Mouse (Mus musculus) testis, adult 10 weeks (tissue): ENCODE results near the gene Dedd. TPM values are rescaled to one million over a fixed set of nuclear protein-coding genes. Genes with fewer than 3 reads are reported as not detected.

ENCODE experiments used
- polyA plus RNA-seq: library from polyadenylated mRNA; stranded (reverse); fragments of 350-450 nt; fragmentation: Illumina TruSeq; extraction: RNeasy Lipid Tissue Mini Kit (QIAGEN cat#74804); gene quantifications from one replicate; pipeline ENCODE4 v1.2.3, GENCODE M21; 2014; ENCODE audit warnings: low read depth, low replicate concordance

Gene Dedd
- polyA plus RNA-seq = 31.5 TPM

GRCm38 (mm10) chr1:171328839-171329432 lies at the start of gene Dedd:
TSS of gene Dedd (plus strand) at chr1:171329145.

GRCm38 (mm10) chr1:171280916-171281527 lies 47.9 kb upstream of the Dedd start, which contains the start of gene Ppox:
TSS of gene Ppox (minus strand) at chr1:171281186.

DNA sequence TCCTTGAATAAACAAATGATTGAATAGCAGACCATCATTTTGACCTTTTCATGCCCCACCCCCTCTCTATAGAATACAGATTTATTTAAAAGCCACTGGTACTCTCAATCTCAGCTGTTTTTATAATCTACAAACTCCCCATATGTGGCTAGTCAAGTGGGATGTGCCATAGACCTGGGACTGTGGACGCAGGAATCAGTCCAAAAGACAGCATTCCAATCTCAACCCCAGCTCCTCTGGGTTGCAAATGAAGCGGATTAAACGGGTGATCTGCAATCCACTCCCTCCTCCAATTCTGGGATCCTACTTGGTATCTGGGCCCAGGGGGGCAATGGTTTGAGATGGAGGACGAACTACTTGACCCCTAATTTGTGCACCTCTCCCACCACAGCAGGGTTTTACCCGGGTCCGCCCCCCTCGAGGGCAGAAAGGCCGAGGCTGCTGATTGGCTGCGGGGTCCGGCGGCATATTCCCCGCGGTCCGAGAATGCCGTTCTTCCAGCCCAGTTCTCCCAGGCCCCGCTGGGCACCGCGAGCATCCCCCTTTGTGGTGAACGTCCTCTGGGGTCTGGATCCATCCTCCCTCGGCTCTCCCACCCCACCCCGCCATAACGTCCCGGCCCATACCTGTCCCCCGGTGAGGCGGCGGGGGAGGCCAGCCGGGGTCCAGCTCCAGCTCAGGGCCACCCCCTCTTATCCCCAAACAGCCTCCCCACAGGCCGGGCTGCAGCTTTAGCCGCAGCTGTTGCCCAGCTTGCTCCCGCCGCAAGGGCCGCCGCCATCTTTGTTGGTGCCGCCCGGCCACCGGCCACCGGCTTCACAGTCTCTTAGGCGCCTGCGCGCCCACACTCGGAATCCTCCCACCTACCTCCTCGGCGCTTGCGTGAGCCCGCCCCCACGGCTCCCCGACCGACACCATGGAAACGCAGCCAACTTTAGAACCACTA lies 41.5 kb upstream of the Dedd start, which contains the start of gene Usp21:
Usp21 (minus strand) TSS at position 856 of the 946 bp plus-strand sequence.

GRCm38 (mm10) chr1:171294298-171295062 lies 34.5 kb upstream of the Dedd start, which contains the start of gene Ufc1:
TSS of gene Ufc1 (minus strand) at chr1:171295024.

GRCm38 (mm10) chr1:171345225-171346094 lies 16.5 kb downstream of the Dedd start, which contains the start of the genes Nit1 and Pfdn2:
TSS of gene Nit1 (minus strand) at chr1:171345646.
TSS of gene Pfdn2 (plus strand) at chr1:171345670.

DNA sequence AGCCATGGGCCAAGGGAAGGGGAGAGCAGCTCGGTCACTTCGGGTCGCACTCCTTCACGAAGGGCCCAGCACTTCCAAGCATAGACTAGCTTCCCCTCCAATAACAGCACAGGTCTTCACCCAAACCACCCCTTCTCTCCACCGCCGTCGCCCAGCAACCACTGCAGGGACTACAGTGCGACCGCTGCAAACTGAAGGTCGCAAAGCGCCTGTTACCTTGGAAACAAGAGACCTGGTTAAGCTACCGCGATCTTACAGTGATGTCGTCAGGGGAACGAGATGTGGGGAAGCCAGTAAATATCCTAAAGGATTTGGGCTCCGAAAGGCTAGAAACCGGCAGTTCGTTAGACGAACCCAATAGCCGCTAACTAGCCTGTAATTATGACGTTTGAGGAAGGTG lies 31.7 kb downstream of the Dedd start, which contains the start of gene Klhdc9:
Klhdc9 (minus strand) TSS at position 143 of the 400 bp plus-strand sequence.

GRCm38 (mm10) chr1:171369845-171370556 lies 41.1 kb downstream of the Dedd start, which contains the start of gene Nectin4:
TSS of gene Nectin4 (plus strand) at chr1:171370099.

DNA sequence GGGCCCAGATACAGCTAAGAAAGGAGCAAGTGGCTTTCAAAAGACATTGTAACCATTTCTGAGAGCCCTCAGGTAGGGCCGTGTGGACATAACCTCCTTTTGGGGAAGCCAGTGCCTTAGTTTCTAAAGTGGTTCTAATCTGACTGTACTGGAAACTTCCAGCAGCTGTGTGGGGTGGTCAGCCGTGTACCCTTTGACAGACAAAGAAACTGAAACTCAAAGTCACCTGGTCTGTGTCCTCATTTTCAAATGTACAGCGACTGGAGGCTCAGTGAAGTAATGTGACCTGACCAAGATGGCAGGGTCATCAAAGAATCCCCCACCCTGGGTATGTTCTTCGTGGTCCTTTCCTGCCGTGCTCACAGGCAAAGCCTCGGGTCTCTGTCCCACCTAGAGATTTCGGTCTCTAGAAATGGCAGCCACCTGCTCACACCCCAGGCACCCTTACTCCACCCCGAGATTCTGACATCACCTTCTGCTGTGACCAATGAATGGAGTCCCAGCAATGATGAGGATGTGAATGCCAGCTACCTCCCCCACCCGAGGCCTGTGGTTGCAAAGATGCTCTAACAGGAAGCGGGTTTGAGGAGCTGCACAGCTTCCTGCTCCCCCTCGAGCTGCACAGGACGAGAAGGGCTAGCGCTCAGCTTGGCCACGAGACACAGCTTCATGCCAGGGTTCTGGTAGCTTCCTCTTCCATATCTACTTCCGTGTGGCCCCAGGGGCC lies 59.6 kb downstream of the Dedd start, which contains the start of gene Arhgap30:
Arhgap30 (plus strand) TSS at position 579 of the 727 bp plus-strand sequence.

Other genes with a start within 250 kb of the Dedd start
- 111 TPM for gene Cfap126, start 215.2 kb upstream of the Dedd start, polyA plus RNA-seq
- 19.0 TPM for gene Sdhc, start 178.5 kb upstream of the Dedd start, polyA plus RNA-seq
- 0.17 TPM for gene Mpz, start 178.4 kb upstream of the Dedd start, polyA plus RNA-seq
- gene Pcp4l1, start 132.9 kb upstream of the Dedd start, polyA plus RNA-seq = 3.0 TPM
- not detected for gene Nr1i3, start 115.2 kb upstream of the Dedd start, polyA plus RNA-seq
- 1.5 TPM for gene Tomm40l, start 106.6 kb upstream of the Dedd start, polyA plus RNA-seq
- 1.5 TPM for gene Apoa2, start 104.1 kb upstream of the Dedd start, polyA plus RNA-seq
- 7.2 TPM for gene Fcer1g, start 94.8 kb upstream of the Dedd start, polyA plus RNA-seq
- 0.15 TPM for gene Adamts4, start 78.7 kb upstream of the Dedd start, polyA plus RNA-seq
- 30.8 TPM for gene Ndufs2, start 77.8 kb upstream of the Dedd start, polyA plus RNA-seq
- 3.2 TPM for gene B4galt3, start 58.8 kb upstream of the Dedd start, polyA plus RNA-seq
- 0.87 TPM for gene Ppox, start 48.0 kb upstream of the Dedd start, polyA plus RNA-seq
- gene Usp21, start 41.2 kb upstream of the Dedd start, polyA plus RNA-seq = 16.5 TPM
- 38.4 TPM for gene Ufc1, start 34.1 kb upstream of the Dedd start, polyA plus RNA-seq
- 30.3 TPM for gene Nit1, start 16.5 kb downstream of the Dedd start, polyA plus RNA-seq
- gene Pfdn2, start 16.5 kb downstream of the Dedd start, polyA plus RNA-seq = 9.8 TPM
- gene Klhdc9, start 31.7 kb downstream of the Dedd start, polyA plus RNA-seq = 0.91 TPM
- 0.74 TPM for gene Nectin4, start 41.0 kb downstream of the Dedd start, polyA plus RNA-seq
- gene Arhgap30, start 59.8 kb downstream of the Dedd start, polyA plus RNA-seq = 10.2 TPM
- gene Usf1, start 82.2 kb downstream of the Dedd start, polyA plus RNA-seq = 1.4 TPM
- gene Tstd1, start 89.7 kb downstream of the Dedd start, polyA plus RNA-seq = not detected
- 12.5 TPM for gene F11r, start 108.4 kb downstream of the Dedd start, polyA plus RNA-seq
- 0.49 TPM for gene Alyref2, start 174.3 kb downstream of the Dedd start, polyA plus RNA-seq
- not detected for gene Itln1, start 206.1 kb downstream of the Dedd start, polyA plus RNA-seq
- 0.52 TPM for gene Cd244a, start 230.0 kb downstream of the Dedd start, polyA plus RNA-seq